ENCODE assay signal across 34 mouse cellular contexts in genomic region chr1:148656990-148657389, GRCm38 (mm10).
"Had no signal": no experiment of that assay in that cellular context is flagged by ENCODE, and none has a peak within 500 bp of the region (broad histone marks: within the 10 kb centered on the region; RNA-seq: fewer than 3 reads in every experiment).

No protein-coding gene starts in this region.

- H3K27ac ChIP-seq: heart, embryonic 10.5 days; heart, embryonic 13.5 days; heart, embryonic 15.5 days; hindbrain, embryonic 10.5 days; hindbrain, embryonic 12.5 days; hindbrain, embryonic 13.5 days; hindbrain, embryonic 14.5 days; hindbrain, embryonic 15.5 days; hindbrain, postnatal 0 days; intestine, embryonic 15.5 days; kidney, embryonic 15.5 days; kidney, postnatal 0 days; layer of hippocampus, adult 2 months; left cerebral cortex, adult 2 months had no signal

- H3K4me3 ChIP-seq: heart, embryonic 10.5 days; heart, embryonic 12.5 days; heart, embryonic 13.5 days; heart, embryonic 15.5 days; hindbrain, embryonic 10.5 days; hindbrain, embryonic 12.5 days; hindbrain, embryonic 13.5 days; hindbrain, embryonic 15.5 days; intestine, embryonic 15.5 days; kidney, embryonic 15.5 days; layer of hippocampus, adult 2 months; left cerebral cortex, adult 2 months had no signal

- H3K27me3 ChIP-seq: heart, embryonic 12.5 days; heart, embryonic 13.5 days; heart, embryonic 15.5 days; hindbrain, embryonic 12.5 days; hindbrain, embryonic 13.5 days; hindbrain, embryonic 15.5 days; intestine, embryonic 15.5 days; kidney, embryonic 15.5 days had no signal

- H3K4me1 ChIP-seq: heart, embryonic 10.5 days; heart, embryonic 12.5 days; heart, embryonic 13.5 days; heart, embryonic 15.5 days; hindbrain, embryonic 10.5 days; hindbrain, embryonic 12.5 days; hindbrain, embryonic 13.5 days; hindbrain, embryonic 15.5 days; intestine, embryonic 15.5 days; kidney, embryonic 15.5 days had no signal

- ATAC-seq: hindbrain, embryonic 16.5 days; hindbrain, postnatal 0 days; inflammation-experienced regulatory T-cells, adult 6 months; intestine, embryonic 15.5 days; intestine, embryonic 16.5 days; intestine, postnatal 0 days had no signal

- DNase-seq: heart, postnatal 10 days; heart, postnatal 14 days; heart, postnatal 36 days; heart, postnatal 4 days; kidney, adult 11 months; kidney, adult 18-20 months; kidney, adult 8-10 months; kidney, adult 9 months; kidney, postnatal 10 days; kidney, postnatal 14 days; kidney, postnatal 25 days; kidney, postnatal 36 days; kidney, postnatal 4 days; layer of hippocampus, adult 9-11 months; layer of hippocampus, postnatal 36 days had no signal

- H3K36me3 ChIP-seq: heart, embryonic 10.5 days; heart, embryonic 12.5 days; heart, embryonic 13.5 days; heart, embryonic 15.5 days; hindbrain, embryonic 10.5 days; hindbrain, embryonic 12.5 days; hindbrain, embryonic 13.5 days; hindbrain, embryonic 15.5 days; intestine, embryonic 15.5 days; kidney, embryonic 15.5 days had no signal
